Mouse (Mus musculus) cerebellum, adult 11 months (tissue): ENCODE results near the gene Pitpnb.

Experiments used
- DNase-seq: peaks from one replicate; pipeline ENCODE4 v3.0.0; 2022

Gene Pitpnb

GRCm38 (mm10) chr5:111423616-111424015 lies 93.1 kb downstream of the Pitpnb start:
- no peak for DNase-seq

GRCm38 (mm10) chr5:111425813-111426212 lies 95.2 kb downstream of the Pitpnb start:
- DNase-seq, result no peak

- DNase-seq, result no peak
Observed at GRCm38 (mm10) chr5:111426249-111426648, 95.7 kb downstream of the Pitpnb start.

DNA sequence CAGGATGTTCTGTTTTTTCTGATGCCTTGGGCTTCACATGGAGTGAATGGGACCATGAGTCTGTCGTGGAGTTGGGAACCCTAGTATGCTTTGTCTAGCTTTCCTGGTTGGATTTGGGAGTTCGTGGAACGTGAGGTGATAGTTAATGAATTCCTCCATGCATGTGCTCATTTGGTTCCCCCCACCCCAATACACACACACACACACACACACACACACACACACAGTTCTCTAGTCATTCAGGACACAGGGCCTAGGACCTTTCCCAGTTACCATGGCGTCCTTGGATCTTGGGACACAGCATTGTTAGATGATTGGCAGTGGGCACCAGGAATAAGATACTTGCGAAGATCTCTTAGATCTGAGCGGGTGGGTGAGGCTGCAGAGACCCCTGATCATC lies 98.3 kb downstream of the Pitpnb start:
- DNase-seq, result no peak

DNA sequence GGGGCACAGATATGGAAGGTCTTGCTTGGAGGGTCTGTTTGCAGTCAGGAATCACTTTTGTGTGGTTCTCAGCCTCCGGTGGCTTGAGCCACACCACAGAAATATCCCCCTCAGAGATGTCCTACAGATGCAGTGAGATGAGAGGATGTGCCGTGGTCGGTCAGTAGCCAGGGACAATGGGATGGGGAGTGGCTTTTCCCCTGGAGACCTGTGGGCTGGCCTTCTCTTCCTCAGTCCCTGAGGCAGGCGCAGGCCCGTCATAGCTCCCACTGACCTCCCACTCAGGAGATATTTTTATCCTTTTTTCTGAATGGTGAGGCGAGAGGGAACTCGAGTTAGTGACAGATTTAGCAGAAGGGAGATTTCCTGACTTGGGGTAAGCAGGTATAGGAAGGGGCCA lies 99.2 kb downstream of the Pitpnb start:
- no peak for DNase-seq

- no peak for DNase-seq
Observed at GRCm38 (mm10) chr5:111431007-111431730, 100.6 kb downstream of the Pitpnb start.

- DNase-seq, result no peak
Observed at GRCm38 (mm10) chr5:111432842-111433241, 102.3 kb downstream of the Pitpnb start.

GRCm38 (mm10) chr5:111434342-111434842 lies 103.8 kb downstream of the Pitpnb start:
- no peak for DNase-seq

- DNase-seq, result no peak
Observed at GRCm38 (mm10) chr5:111436260-111436659, 105.7 kb downstream of the Pitpnb start.

DNA sequence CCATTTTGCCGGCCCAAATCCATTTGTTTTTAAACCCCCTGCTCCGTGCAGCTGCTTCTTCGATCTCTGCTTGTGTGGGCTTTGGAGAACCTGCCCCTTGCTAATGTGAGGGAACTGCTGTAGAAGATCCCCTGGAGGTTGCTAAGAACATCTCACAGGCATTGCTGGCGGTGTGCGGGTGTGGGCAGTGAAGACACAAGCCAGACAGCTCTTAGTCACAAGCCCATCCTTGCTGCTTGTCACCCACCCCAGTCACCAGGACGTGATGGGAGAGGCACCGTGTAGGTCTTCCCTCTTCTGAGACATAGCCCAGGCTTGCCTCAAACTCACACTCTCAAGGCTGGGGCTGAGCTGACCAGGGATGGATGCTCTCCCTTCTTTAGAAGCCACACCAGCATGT lies 106.6 kb downstream of the Pitpnb start:
- DNase-seq, result no peak
